20 mouse cellular contexts compared by ENCODE assay signal in genomic region chr13:36477648-36478047, GRCm38 (mm10).
"Had no signal": no experiment of that assay in that cellular context is flagged by ENCODE, and none has a peak within 500 bp of the region (broad histone marks: within the 10 kb centered on the region; RNA-seq: fewer than 3 reads in every experiment).

No protein-coding gene starts in this region.

- H3K4me2 ChIP-seq: liver, embryonic 12.5 days; liver, embryonic 15.5 days; midbrain, embryonic 12.5 days; midbrain, embryonic 15.5 days; neural tube, embryonic 12.5 days; neural tube, embryonic 15.5 days had no signal

- DNase-seq: kidney, adult 2 months; kidney, postnatal 10 days; kidney, postnatal 36 days; layer of hippocampus, postnatal 36 days; right cerebral cortex, adult 18-20 months; right cerebral cortex, postnatal 14 days; right cerebral cortex, postnatal 4 days; thymus, adult 2 months; thymus, postnatal 14 days; thymus, postnatal 4 days had no signal

- H3K4me1 ChIP-seq: liver, embryonic 12.5 days; midbrain, embryonic 12.5 days; midbrain, embryonic 15.5 days; neural tube, embryonic 12.5 days; neural tube, embryonic 15.5 days had no signal

- ATAC-seq: liver, embryonic 12.5 days; lung, postnatal 0 days; midbrain, embryonic 15.5 days had no signal

- H3K27me3 ChIP-seq: liver, embryonic 12.5 days; liver, embryonic 15.5 days; midbrain, embryonic 12.5 days; midbrain, embryonic 15.5 days; neural tube, embryonic 12.5 days; neural tube, embryonic 15.5 days had no signal

- H3K9ac ChIP-seq: liver, embryonic 12.5 days; liver, embryonic 15.5 days; midbrain, embryonic 12.5 days; midbrain, embryonic 15.5 days; neural tube, embryonic 12.5 days; neural tube, embryonic 15.5 days had no signal

- H3K36me3 ChIP-seq: liver, embryonic 12.5 days; liver, embryonic 15.5 days; midbrain, embryonic 12.5 days; midbrain, embryonic 15.5 days; neural tube, embryonic 12.5 days; neural tube, embryonic 15.5 days had no signal

- H3K27ac ChIP-seq: left cerebral cortex, adult 2 months; liver, embryonic 12.5 days; liver, embryonic 15.5 days; macrophage; midbrain, embryonic 12.5 days; midbrain, embryonic 15.5 days; neural tube, embryonic 12.5 days; neural tube, embryonic 15.5 days; stomach, postnatal 0 days had no signal

- H3K9me3 ChIP-seq: liver, embryonic 12.5 days; liver, embryonic 15.5 days; midbrain, embryonic 12.5 days; midbrain, embryonic 15.5 days; neural tube, embryonic 12.5 days; neural tube, embryonic 15.5 days had no signal

- H3K4me3 ChIP-seq: left cerebral cortex, adult 2 months; liver, embryonic 12.5 days; liver, embryonic 15.5 days; midbrain, embryonic 12.5 days; midbrain, embryonic 15.5 days; neural tube, embryonic 12.5 days; neural tube, embryonic 15.5 days had no signal
